Mouse (Mus musculus): ENCODE results near the gene Fdps. TPM values are rescaled to one million over a fixed set of nuclear protein-coding genes. Genes with fewer than 3 reads are reported as not detected.

Fdps gene
- total RNA-seq (2021), result 10 to 100 TPM; 81.0 to 88.8 TPM

GRCm38 (mm10) chr3:89101812-89102494, at the start of gene Fdps:
Fdps (minus strand) TSS chr3:89101959.
- intact Hi-C loops (cut with DNase I), result no loop called here
- peak; percentile 97 to 100 for DNase-seq (ENCODE audit: low spot score in 2 of 2)

DNA sequence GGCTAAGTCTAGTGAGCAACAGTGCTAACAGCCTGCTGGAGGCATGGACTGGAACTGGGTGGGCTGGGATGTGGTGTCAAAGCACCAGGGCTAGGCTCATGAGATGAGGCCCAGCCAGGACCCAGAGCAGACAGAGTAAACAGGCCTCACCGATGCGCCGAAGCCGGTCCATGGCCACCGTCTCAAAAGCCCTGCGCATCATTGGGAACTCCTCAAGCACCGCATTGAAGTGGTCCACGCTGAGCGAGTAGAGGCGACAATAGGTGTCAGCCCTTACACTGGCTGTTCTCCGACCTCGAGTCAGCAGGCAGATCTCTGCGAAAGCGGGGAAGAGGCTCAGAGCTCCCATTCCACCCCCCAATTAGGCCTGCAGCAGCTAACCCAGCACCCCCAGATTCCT, 46.8 kb upstream of the Fdps start:
- DNase-seq (ENCODE audit: low spot score in 2 of 2), result no peak
- intact Hi-C loops (cut with DNase I), result no loop called here

GRCm38 (mm10) chr3:89147979-89148311, 46.2 kb upstream of the Fdps start:
- no peak for DNase-seq (ENCODE audit: low spot score in 2 of 2)
- intact Hi-C loops (cut with DNase I), result no loop called here

- no peak for DNase-seq (ENCODE audit: low spot score in 2 of 2)
- intact Hi-C loops (cut with DNase I), result no loop called here
Measured at GRCm38 (mm10) chr3:89147101-89147978, 45.6 kb upstream of the Fdps start.

GRCm38 (mm10) chr3:89145566-89145965, 43.8 kb upstream of the Fdps start:
- DNase-seq (ENCODE audit: low spot score in 2 of 2), result no peak
- intact Hi-C loops (cut with DNase I), result no loop called here

- DNase-seq (ENCODE audit: low spot score in 2 of 2), result no peak
- intact Hi-C loops (cut with DNase I), result no loop called here
Measured at GRCm38 (mm10) chr3:89144821-89145220, 43.1 kb upstream of the Fdps start.

GRCm38 (mm10) chr3:89136365-89136764, 34.6 kb upstream of the Fdps start:
- intact Hi-C loops (cut with DNase I), result no loop called here
- DNase-seq (ENCODE audit: low spot score in 2 of 2), result no peak

GRCm38 (mm10) chr3:89135958-89136357, 34.2 kb upstream of the Fdps start, which contains the start of gene Pklr:
Pklr (plus strand) TSS chr3:89136142.
- DNase-seq (ENCODE audit: low spot score in 2 of 2), result no peak
- intact Hi-C loops (cut with DNase I), result no loop called here

GRCm38 (mm10) chr3:89133752-89134151, 32.0 kb upstream of the Fdps start:
- no peak for DNase-seq (ENCODE audit: low spot score in 2 of 2)
- intact Hi-C loops (cut with DNase I), result no loop called here

DNA sequence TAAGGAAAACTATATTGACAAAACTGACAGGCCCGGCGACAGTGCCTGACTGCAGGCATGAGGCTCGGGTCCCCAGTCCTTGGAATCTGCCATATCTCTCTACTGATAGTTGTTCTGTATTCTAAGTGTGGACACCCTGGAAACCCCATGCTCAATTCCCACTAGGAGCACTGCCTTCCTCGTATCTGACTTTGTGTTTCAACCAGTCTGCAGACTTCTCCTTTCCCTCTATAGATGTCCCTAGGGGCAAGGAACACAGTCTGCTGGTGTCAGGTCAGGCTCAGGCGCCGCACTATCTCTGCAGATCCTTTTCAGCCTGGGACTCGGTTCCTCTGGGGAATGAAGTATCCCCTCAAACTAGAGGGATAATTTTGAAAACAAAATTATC, 31.3 kb upstream of the Fdps start:
- DNase-seq (ENCODE audit: low spot score in 2 of 2), result no peak
- intact Hi-C loops (cut with DNase I), result no loop called here

DNA sequence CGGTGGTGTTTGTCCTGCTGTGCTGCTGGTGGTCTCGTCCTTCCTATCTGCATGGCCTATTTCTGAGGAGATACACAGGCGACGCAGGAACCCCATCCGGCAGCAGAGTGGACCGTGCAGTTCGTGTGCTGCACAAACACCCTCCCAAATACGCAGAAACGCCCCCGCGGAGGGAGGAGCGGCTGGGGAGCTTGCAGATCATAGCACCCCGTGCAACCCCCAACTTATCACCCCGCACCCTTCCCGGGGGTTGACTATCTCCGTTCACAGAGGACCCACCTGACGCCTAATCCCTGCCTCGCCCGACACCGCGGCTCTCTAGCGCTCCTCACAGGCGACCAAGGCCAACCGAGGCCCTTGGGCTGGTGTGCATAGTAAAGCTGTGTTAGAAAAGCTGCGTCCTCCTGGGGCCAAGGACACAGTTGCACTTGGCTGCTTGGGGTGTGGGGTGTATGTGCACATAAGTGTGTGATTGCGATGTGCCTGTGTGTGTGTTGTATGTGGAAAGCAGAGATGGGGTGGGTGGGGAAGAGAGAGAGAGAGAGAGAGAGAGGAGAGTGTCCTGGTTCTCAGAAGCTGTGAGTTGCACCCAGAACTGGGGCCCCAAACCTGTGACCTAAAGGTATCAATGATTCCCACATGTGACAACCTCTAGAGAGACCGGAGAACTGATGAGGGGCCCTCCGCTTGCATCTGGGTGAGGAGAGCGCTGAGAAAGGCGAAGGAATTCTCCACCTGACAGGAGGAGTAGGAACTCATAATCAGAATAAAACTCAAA, 30.7 kb upstream of the Fdps start:
- intact Hi-C loops (cut with DNase I), result loop anchor here (1.0 kb wide), 1 partner anchor 26 kb away; no protein-coding TSS in a partner anchor
- DNase-seq (ENCODE audit: low spot score in 2 of 2), result peak; percentile 31 to 59

- DNase-seq (ENCODE audit: low spot score in 2 of 2), result peak; percentile 63 to 94
- intact Hi-C loops (cut with DNase I), result loop anchor here (1.0 kb wide), 1 partner anchor 26 kb away; no protein-coding TSS in a partner anchor
Measured at GRCm38 (mm10) chr3:89131816-89132215, 30.1 kb upstream of the Fdps start.

GRCm38 (mm10) chr3:89129908-89130307, 28.1 kb upstream of the Fdps start:
- DNase-seq (ENCODE audit: low spot score in 2 of 2), result no peak
- intact Hi-C loops (cut with DNase I), result no loop called here

- intact Hi-C loops (cut with DNase I), result no loop called here
Measured at GRCm38 (mm10) chr3:89125981-89126380, 24.2 kb upstream of the Fdps start.

GRCm38 (mm10) chr3:89124241-89124640, 22.5 kb upstream of the Fdps start:
- DNase-seq (ENCODE audit: low spot score in 2 of 2), result no peak
- intact Hi-C loops (cut with DNase I), result no loop called here

More at GRCm38 (mm10) chr3:89125981-89126380, 24.2 kb upstream of the Fdps start:
- DNase-seq (ENCODE audit: low spot score in 2 of 2), result no peak

GRCm38 (mm10) chr3:89123313-89123712, 21.6 kb upstream of the Fdps start:
- no peak for DNase-seq (ENCODE audit: low spot score in 2 of 2)
- intact Hi-C loops (cut with DNase I), result no loop called here

- peak in 1 of 2 experiments; percentile 49 for DNase-seq (ENCODE audit: low spot score in 2 of 2)
- intact Hi-C loops (cut with DNase I), result loop anchor here (2.0 kb wide), 1 partner anchor 43 kb away; no protein-coding TSS in a partner anchor
Measured at GRCm38 (mm10) chr3:89115522-89115921, 13.8 kb upstream of the Fdps start.

- intact Hi-C loops (cut with DNase I), result no loop called here
- no peak for DNase-seq (ENCODE audit: low spot score in 2 of 2)
Measured at GRCm38 (mm10) chr3:89113058-89113457, 11.3 kb upstream of the Fdps start.

DNA sequence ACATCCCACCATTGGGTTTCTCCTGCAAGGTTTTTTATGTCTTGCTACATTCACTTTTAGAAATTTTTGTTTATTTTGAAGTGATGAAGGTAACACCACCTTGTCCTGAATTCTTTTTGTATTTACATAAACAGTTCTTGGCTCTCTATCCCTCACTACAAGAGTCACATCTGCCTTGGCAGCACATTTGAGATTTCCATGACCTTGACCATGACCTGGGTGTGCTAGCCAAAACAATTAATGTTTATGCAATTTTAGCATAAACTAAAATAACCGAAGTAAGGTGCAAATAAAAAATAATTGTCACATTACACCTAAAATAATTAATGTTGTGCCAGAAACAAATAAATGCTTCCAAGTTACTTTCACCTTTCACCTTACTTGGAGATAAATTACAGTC, 6.4 kb upstream of the Fdps start:
- DNase-seq (ENCODE audit: low spot score in 2 of 2), result no peak
- intact Hi-C loops (cut with DNase I), result no loop called here

GRCm38 (mm10) chr3:89107545-89107944, 5.8 kb upstream of the Fdps start:
- intact Hi-C loops (cut with DNase I), result no loop called here
- no peak for DNase-seq (ENCODE audit: low spot score in 2 of 2)
